Mouse (Mus musculus): ENCODE results near the gene Zfp341. TPM values are rescaled to one million over a fixed set of nuclear protein-coding genes. Genes with fewer than 3 reads are reported as not detected.

Gene Zfp341
- polyA plus RNA-seq, 1 experiment from 2014 or later, result 2.0 TPM

- 39% methylated on average over 15 of the region's 15 CpGs for WGBS
- Histone ChIP-seq H3K27me3 (ENCODE audit: control insufficient read depth, insufficient read depth, low read length) (no peaks in the 10 kb centered on the region), H3K9me3 (ENCODE audit: control insufficient read depth, low read length) (no peaks in the 10 kb centered on the region), H3K4me2 (ENCODE audit: low read depth, low read length) (no peak overlapping the region), H3K4me3 (ENCODE audit: low read depth, low read length) (no peak overlapping the region), H3K36me3 (ENCODE audit: control insufficient read depth, insufficient read depth, low read length) (0 out of 2 replicates have a peak, but pooled peaks cover 5% of the 10 kb centered on the region), H3K9ac (replicated peaks; ENCODE audit: low read depth, low read length) (no peak overlapping the region), H3K4me1 (ENCODE audit: control insufficient read depth, insufficient read depth, low read length) (0 out of 2 replicates have a peak, but pooled peaks cover 4% of the 10 kb centered on the region), H3K27ac (ENCODE audit: low read depth, low read length) (0 out of 2 replicates have a peak overlapping the region, but pooled peaks have one; percentile 16)
- peak; percentile 82 for ATAC-seq (ENCODE audit: low read depth)
Observed at GRCm38 (mm10) chr2:154583906-154584872, 28.9 kb upstream of the Zfp341 start.

- Histone ChIP-seq H3K4me3 (ENCODE audit: low read depth, low read length) (no peak overlapping the region), H3K9ac (replicated peaks; ENCODE audit: low read depth, low read length) (no peak overlapping the region), H3K9me3 (ENCODE audit: control insufficient read depth, low read length) (no peaks in the 10 kb centered on the region), H3K27me3 (ENCODE audit: control insufficient read depth, insufficient read depth, low read length) (no peaks in the 10 kb centered on the region), H3K4me2 (ENCODE audit: low read depth, low read length) (no peak overlapping the region), H3K36me3 (ENCODE audit: control insufficient read depth, insufficient read depth, low read length) (0 out of 2 replicates have a peak, but pooled peaks cover 5% of the 10 kb centered on the region), H3K27ac (ENCODE audit: low read depth, low read length) (no peak overlapping the region), H3K4me1 (ENCODE audit: control insufficient read depth, insufficient read depth, low read length) (0 out of 2 replicates have a peak, but pooled peaks cover 4% of the 10 kb centered on the region)
- 50% methylated on average over 17 of the region's 17 CpGs for WGBS
- peak; percentile 8; the same call in 1 of the 2 replicates for ATAC-seq (ENCODE audit: low read depth)
Observed at GRCm38 (mm10) chr2:154584931-154585601, 28.0 kb upstream of the Zfp341 start.

- Histone ChIP-seq H3K27me3 (ENCODE audit: control insufficient read depth, insufficient read depth, low read length) (no peaks in the 10 kb centered on the region), H3K4me1 (ENCODE audit: control insufficient read depth, insufficient read depth, low read length) (0 out of 2 replicates have a peak, but pooled peaks cover 4% of the 10 kb centered on the region), H3K9ac (replicated peaks; ENCODE audit: low read depth, low read length) (no peak overlapping the region), H3K27ac (ENCODE audit: low read depth, low read length) (no peak overlapping the region), H3K4me2 (ENCODE audit: low read depth, low read length) (no peak overlapping the region), H3K36me3 (ENCODE audit: control insufficient read depth, insufficient read depth, low read length) (0 out of 2 replicates have a peak, but pooled peaks cover 5% of the 10 kb centered on the region), H3K9me3 (ENCODE audit: control insufficient read depth, low read length) (no peaks in the 10 kb centered on the region), H3K4me3 (ENCODE audit: low read depth, low read length) (no peak overlapping the region)
- WGBS, result 75% methylated on average over 5 of the region's 5 CpGs
- no peak for ATAC-seq (ENCODE audit: low read depth)
Observed at GRCm38 (mm10) chr2:154586405-154586804, 26.7 kb upstream of the Zfp341 start.

GRCm38 (mm10) chr2:154589051-154589450 lies 24.0 kb upstream of the Zfp341 start:
- WGBS, result 78% methylated on average over 4 of the region's 4 CpGs
- Histone ChIP-seq H3K27ac (ENCODE audit: low read depth, low read length) (no peak overlapping the region), H3K4me1 (ENCODE audit: control insufficient read depth, insufficient read depth, low read length) (0 out of 2 replicates have a peak, but pooled peaks cover 4% of the 10 kb centered on the region), H3K9me3 (ENCODE audit: control insufficient read depth, low read length) (no peaks in the 10 kb centered on the region), H3K4me3 (ENCODE audit: low read depth, low read length) (no peak overlapping the region), H3K36me3 (ENCODE audit: control insufficient read depth, insufficient read depth, low read length) (0 out of 2 replicates have a peak, but pooled peaks cover 5% of the 10 kb centered on the region), H3K9ac (replicated peaks; ENCODE audit: low read depth, low read length) (no peak overlapping the region), H3K27me3 (ENCODE audit: control insufficient read depth, insufficient read depth, low read length) (no peaks in the 10 kb centered on the region), H3K4me2 (ENCODE audit: low read depth, low read length) (no peak overlapping the region)
- ATAC-seq (ENCODE audit: low read depth), result no peak

GRCm38 (mm10) chr2:154591239-154591638 lies 21.9 kb upstream of the Zfp341 start:
- 0 out of 2 replicates have a peak, but pooled peaks cover 5% of the 10 kb centered on the region for H3K36me3 ChIP-seq (ENCODE audit: control insufficient read depth, insufficient read depth, low read length)
- no peak overlapping the region for H3K4me3 ChIP-seq (ENCODE audit: low read depth, low read length)
- no peaks in the 10 kb centered on the region for H3K27me3 ChIP-seq (ENCODE audit: control insufficient read depth, insufficient read depth, low read length)
- no peaks in the 10 kb centered on the region for H3K9me3 ChIP-seq (ENCODE audit: control insufficient read depth, low read length)
- H3K4me1 ChIP-seq (ENCODE audit: control insufficient read depth, insufficient read depth, low read length), result no peaks in the 10 kb centered on the region
- no peak for ATAC-seq (ENCODE audit: low read depth)
- no peak overlapping the region for H3K27ac ChIP-seq (ENCODE audit: low read depth, low read length)
- H3K4me2 ChIP-seq (ENCODE audit: low read depth, low read length), result no peak overlapping the region
- no peak overlapping the region for H3K9ac ChIP-seq (replicated peaks; ENCODE audit: low read depth, low read length)
- WGBS, result 94% methylated on average over 3 of the region's 3 CpGs

GRCm38 (mm10) chr2:154593025-154593424 lies 20.1 kb upstream of the Zfp341 start:
- no peaks in the 10 kb centered on the region for H3K9me3 ChIP-seq (ENCODE audit: control insufficient read depth, low read length)
- H3K27ac ChIP-seq (ENCODE audit: low read depth, low read length), result no peak overlapping the region
- ATAC-seq (ENCODE audit: low read depth), result no peak
- no peak overlapping the region for H3K4me3 ChIP-seq (ENCODE audit: low read depth, low read length)
- no peak overlapping the region for H3K9ac ChIP-seq (replicated peaks; ENCODE audit: low read depth, low read length)
- no peaks in the 10 kb centered on the region for H3K27me3 ChIP-seq (ENCODE audit: control insufficient read depth, insufficient read depth, low read length)
- H3K4me2 ChIP-seq (ENCODE audit: low read depth, low read length), result no peak overlapping the region
- H3K4me1 ChIP-seq (ENCODE audit: control insufficient read depth, insufficient read depth, low read length), result no peaks in the 10 kb centered on the region
- WGBS, result 64% methylated on average over 3 of the region's 3 CpGs
- H3K36me3 ChIP-seq (ENCODE audit: control insufficient read depth, insufficient read depth, low read length), result no peaks in the 10 kb centered on the region

GRCm38 (mm10) chr2:154595775-154596174 lies 17.3 kb upstream of the Zfp341 start:
- ATAC-seq (ENCODE audit: low read depth), result no peak
- Histone ChIP-seq H3K9me3 (ENCODE audit: control insufficient read depth, low read length) (no peaks in the 10 kb centered on the region), H3K4me2 (ENCODE audit: low read depth, low read length) (no peak overlapping the region), H3K4me3 (ENCODE audit: low read depth, low read length) (no peak overlapping the region), H3K9ac (replicated peaks; ENCODE audit: low read depth, low read length) (no peak overlapping the region), H3K4me1 (ENCODE audit: control insufficient read depth, insufficient read depth, low read length) (no peaks in the 10 kb centered on the region), H3K36me3 (ENCODE audit: control insufficient read depth, insufficient read depth, low read length) (no peaks in the 10 kb centered on the region), H3K27me3 (ENCODE audit: control insufficient read depth, insufficient read depth, low read length) (no peaks in the 10 kb centered on the region), H3K27ac (ENCODE audit: low read depth, low read length) (no peak overlapping the region)
- WGBS, result 71% methylated on average over 5 of the region's 5 CpGs

- Histone ChIP-seq H3K4me2 (ENCODE audit: low read depth, low read length) (no peak overlapping the region), H3K27ac (ENCODE audit: low read depth, low read length) (no peak overlapping the region), H3K4me3 (ENCODE audit: low read depth, low read length) (no peak overlapping the region), H3K4me1 (ENCODE audit: control insufficient read depth, insufficient read depth, low read length) (no peaks in the 10 kb centered on the region), H3K27me3 (ENCODE audit: control insufficient read depth, insufficient read depth, low read length) (no peaks in the 10 kb centered on the region), H3K36me3 (ENCODE audit: control insufficient read depth, insufficient read depth, low read length) (no peaks in the 10 kb centered on the region), H3K9me3 (ENCODE audit: control insufficient read depth, low read length) (no peaks in the 10 kb centered on the region), H3K9ac (replicated peaks; ENCODE audit: low read depth, low read length) (no peak overlapping the region)
- 88% methylated on average over 3 of the region's 3 CpGs for WGBS
- no peak for ATAC-seq (ENCODE audit: low read depth)
Observed at GRCm38 (mm10) chr2:154597399-154597798, 15.7 kb upstream of the Zfp341 start.

All from neural tube, embryonic 14.5 days (tissue).